Mouse (Mus musculus) lung, postnatal 0 days (tissue): Measurements from ENCODE around the gene Vps16. TPM values are rescaled to one million over a fixed set of nuclear protein-coding genes. Genes with fewer than 3 reads are reported as not detected.
A peak's percentile ranks its signal among the peaks of the same experiment; 100 is the strongest.

Experiments
- ATAC-seq: fragments of 200-750 bp; cut with Nextera tagmentation; 2 replicates; pipeline ENCODE4 v1.8.0; 2017; ENCODE audit warnings: moderate library complexity
- DNase-seq: peaks from one replicate; pipeline ENCODE4 v3.0.0-alpha.2; 2016; ENCODE audit warnings: low spot score
- H3K27ac ChIP-seq: fragments of 300-500 bp; sonication (generic); 2 replicates; pipeline ENCODE4 v1.5.1; 2014; ENCODE audit warnings: antibody characterized with exemption, mild to moderate bottlenecking, low read length, mixed read lengths
- H3K27me3 ChIP-seq: fragments of 300-500 bp; sonication (generic); replicated peaks from 2 replicates; pipeline ENCODE4 v1.6.1; 2014; ENCODE audit warnings: low read length, mixed read lengths; ENCODE audit not compliant: insufficient read depth
- H3K36me3 ChIP-seq: fragments of 300-500 bp; sonication (generic); 2 replicates; pipeline ENCODE4 v1.6.1; 2014; ENCODE audit warnings: low read length, mixed read lengths; ENCODE audit not compliant: insufficient read depth
- H3K4me1 ChIP-seq: fragments of 300-500 bp; sonication (generic); 2 replicates; pipeline ENCODE4 v1.6.1; 2014; ENCODE audit warnings: antibody characterized with exemption, low read depth, low read length, mixed read lengths; ENCODE audit not compliant: insufficient read depth
- H3K4me2 ChIP-seq: fragments of 300-500 bp; sonication (generic); replicated peaks from 2 replicates; pipeline ENCODE4 v1.6.1; 2014; ENCODE audit warnings: low read depth, mild to moderate bottlenecking, low read length, moderate library complexity, mixed read lengths
- H3K4me3 ChIP-seq: fragments of 300-500 bp; sonication (generic); 2 replicates; pipeline ENCODE4 v1.5.1; 2014; ENCODE audit warnings: low read depth, low read length
- H3K9ac ChIP-seq: fragments of 300-500 bp; sonication (generic); replicated peaks from 2 replicates; pipeline ENCODE4 v1.6.1; 2014; ENCODE audit warnings: low read depth, mild to moderate bottlenecking
- H3K9me3 ChIP-seq: fragments of 300-500 bp; sonication (generic); 2 replicates; pipeline ENCODE4 v1.6.1; 2016; ENCODE audit warnings: low read length, mixed read lengths
- CTCF ChIP-seq: IDR thresholded peaks from 2 replicates; pipeline ENCODE4 v1.5.1; 2016; ENCODE audit warnings: antibody characterized with exemption, mild to moderate bottlenecking
- EP300 ChIP-seq: IDR thresholded peaks from 2 replicates; pipeline ENCODE4 v1.6.1; 2016; ENCODE audit warnings: antibody characterized with exemption, mild to moderate bottlenecking, control low read depth
- WGBS: fragments of 180-500 bp; shearing (Covaris S2); extraction: QIAGEN DNeasy Blood & Tissue Kit; methylation state at CpG from one replicate; pipeline ENCODE4 v1.1.7; 2014; 5-methylcytosine and 5-hydroxymethylcytosine counted together
- polyA plus RNA-seq: library from polyadenylated mRNA; unstranded; fragments of >200 nt; fragmentation: Nextera tagmentation; extraction: Ambion mirVana; gene quantifications from 2 replicates; pipeline ENCODE4 v1.2.1, GENCODE M21; 2015

Vps16 gene
- polyA plus RNA-seq, 1 experiment from 2014 or later = 47.0 TPM

DNA sequence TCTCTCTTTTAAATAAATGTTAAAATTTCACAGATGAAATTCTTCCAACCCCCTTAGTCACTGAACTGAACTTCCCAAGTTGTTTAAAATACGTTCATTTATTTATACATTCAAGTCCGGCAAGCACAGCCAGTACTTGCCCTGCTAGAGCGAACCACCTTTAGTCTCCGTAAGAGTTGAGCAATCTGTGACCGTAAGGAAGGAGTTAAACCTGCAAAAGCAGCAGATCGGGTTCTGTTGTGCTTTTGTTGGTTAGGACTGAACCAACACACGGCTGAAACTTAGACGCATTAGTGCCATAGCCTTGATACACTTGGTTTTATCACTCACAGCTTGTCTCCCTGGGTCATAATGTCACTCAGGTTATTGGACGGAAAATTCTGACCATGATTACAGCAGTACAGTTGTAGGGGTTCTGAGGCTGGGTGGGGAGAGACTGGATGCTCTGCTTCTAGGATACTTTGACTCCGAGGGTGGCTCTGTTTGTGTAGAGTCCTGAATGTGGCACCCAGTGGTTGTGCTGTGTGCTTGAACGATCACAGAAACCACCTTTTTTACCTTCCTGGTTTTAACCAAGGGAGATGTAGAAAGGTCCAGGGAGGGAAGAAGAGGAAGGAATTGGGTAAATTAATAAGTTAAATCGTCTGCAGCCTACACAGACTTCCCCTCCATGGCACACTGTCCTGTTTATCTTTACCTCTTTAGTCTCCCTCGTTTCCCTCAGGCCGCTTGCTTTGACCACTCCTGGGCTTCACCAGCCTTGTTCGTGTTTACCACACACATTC lies 37.3 kb downstream of the Vps16 start:
- H3K9ac ChIP-seq = no peak overlapping the region
- no peaks in the 10 kb centered on the region for H3K36me3 ChIP-seq
- no peaks in the 10 kb centered on the region for H3K4me1 ChIP-seq
- TF ChIP-seq CTCF (no peak), EP300 (no peak)
- 52% methylated on average over 15 of the region's 15 CpGs for WGBS
- H3K9me3 ChIP-seq = no peaks in the 10 kb centered on the region
- H3K27me3 ChIP-seq = no peaks in the 10 kb centered on the region
- ATAC-seq (no peak), DNase-seq (no peak)
- no peak overlapping the region for H3K4me2 ChIP-seq
- H3K4me3 ChIP-seq = no peak overlapping the region
- H3K27ac ChIP-seq = no peak overlapping the region

DNA sequence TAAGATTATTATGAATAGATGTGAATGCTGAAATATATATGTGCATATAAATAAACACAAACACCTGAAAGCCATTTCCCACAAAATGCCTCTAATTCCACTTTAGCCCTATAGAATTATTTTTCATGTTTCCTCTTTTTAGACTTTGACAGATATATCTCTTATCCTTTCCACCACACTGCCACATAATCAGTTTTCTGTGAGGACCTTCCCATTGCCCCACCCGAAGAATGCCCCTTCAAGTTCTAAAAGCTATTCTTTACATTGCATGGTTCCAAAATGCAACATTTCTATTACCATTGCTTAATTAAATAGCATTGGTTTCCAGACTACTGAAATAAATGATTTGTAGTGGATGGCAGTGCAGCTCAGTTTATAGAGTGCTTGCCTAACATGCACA lies 42.3 kb downstream of the Vps16 start:
- Histone ChIP-seq H3K36me3 (no peaks in the 10 kb centered on the region), H3K27ac (no peak overlapping the region), H3K9ac (no peak overlapping the region), H3K4me1 (no peaks in the 10 kb centered on the region), H3K27me3 (no peaks in the 10 kb centered on the region), H3K9me3 (no peaks in the 10 kb centered on the region), H3K4me3 (no peak overlapping the region), H3K4me2 (no peak overlapping the region)
- WGBS = 77% methylated on average over 1 of the region's 1 CpGs
- TF ChIP-seq EP300 = no peak
- no peak for TF ChIP-seq CTCF
- ATAC-seq (no peak), DNase-seq (no peak)

DNA sequence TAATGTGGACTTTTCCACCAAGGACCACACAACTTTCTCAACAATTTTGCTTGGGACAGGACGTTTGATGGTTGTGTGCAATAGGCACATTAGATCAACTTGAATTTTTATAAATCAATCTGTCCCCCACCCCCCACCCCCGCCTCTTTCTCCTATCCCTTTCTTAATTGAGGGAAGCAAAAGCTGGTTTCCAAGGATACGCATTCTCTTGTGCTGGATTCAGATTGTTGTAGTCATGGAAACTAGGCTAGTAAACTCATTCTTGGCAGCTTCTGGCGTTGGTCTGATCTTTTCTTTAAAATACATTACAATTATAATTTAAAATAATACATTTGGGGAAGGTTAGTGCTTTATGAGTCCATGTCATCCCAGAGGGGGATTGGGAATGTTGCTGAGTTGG lies 45.2 kb downstream of the Vps16 start:
- H3K4me1 ChIP-seq = no peaks in the 10 kb centered on the region
- H3K4me2 ChIP-seq = no peak overlapping the region
- no peak overlapping the region for H3K27ac ChIP-seq
- ATAC-seq (no peak), DNase-seq (peak; percentile 19)
- no peaks in the 10 kb centered on the region for H3K9me3 ChIP-seq
- no peak overlapping the region for H3K4me3 ChIP-seq
- TF ChIP-seq EP300 = no peak
- no peak for TF ChIP-seq CTCF
- no peaks in the 10 kb centered on the region for H3K36me3 ChIP-seq
- no peaks in the 10 kb centered on the region for H3K27me3 ChIP-seq
- H3K9ac ChIP-seq = no peak overlapping the region
- 57% methylated on average over 4 of the region's 4 CpGs for WGBS

DNA sequence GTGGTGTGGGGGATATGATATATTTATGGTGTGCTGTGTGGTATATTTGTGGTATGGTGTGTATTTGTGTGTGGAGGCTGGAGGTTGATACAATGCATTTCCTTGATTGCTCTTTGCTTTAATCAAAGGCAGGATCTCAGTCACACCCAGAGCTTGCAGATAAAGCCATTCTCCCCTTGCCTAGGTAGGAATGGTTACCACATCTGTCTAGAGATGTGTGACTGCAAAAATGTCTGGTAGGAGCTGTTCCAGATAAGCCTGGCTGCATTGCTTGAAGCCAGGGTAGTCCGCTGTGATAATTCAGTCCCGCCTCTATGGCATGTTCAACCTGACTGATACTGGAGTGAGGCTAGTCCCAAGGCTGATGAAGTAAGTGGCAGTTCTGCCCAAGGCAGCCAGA lies 45.8 kb downstream of the Vps16 start:
- Histone ChIP-seq H3K9me3 (no peaks in the 10 kb centered on the region), H3K36me3 (no peaks in the 10 kb centered on the region), H3K4me1 (no peaks in the 10 kb centered on the region), H3K4me3 (no peak overlapping the region), H3K4me2 (no peak overlapping the region), H3K27ac (no peak overlapping the region), H3K27me3 (no peaks in the 10 kb centered on the region), H3K9ac (no peak overlapping the region)
- ATAC-seq (no peak), DNase-seq (no peak)
- 85% methylated on average over 2 of the region's 2 CpGs for WGBS
- no peak for TF ChIP-seq CTCF
- no peak for TF ChIP-seq EP300

DNA sequence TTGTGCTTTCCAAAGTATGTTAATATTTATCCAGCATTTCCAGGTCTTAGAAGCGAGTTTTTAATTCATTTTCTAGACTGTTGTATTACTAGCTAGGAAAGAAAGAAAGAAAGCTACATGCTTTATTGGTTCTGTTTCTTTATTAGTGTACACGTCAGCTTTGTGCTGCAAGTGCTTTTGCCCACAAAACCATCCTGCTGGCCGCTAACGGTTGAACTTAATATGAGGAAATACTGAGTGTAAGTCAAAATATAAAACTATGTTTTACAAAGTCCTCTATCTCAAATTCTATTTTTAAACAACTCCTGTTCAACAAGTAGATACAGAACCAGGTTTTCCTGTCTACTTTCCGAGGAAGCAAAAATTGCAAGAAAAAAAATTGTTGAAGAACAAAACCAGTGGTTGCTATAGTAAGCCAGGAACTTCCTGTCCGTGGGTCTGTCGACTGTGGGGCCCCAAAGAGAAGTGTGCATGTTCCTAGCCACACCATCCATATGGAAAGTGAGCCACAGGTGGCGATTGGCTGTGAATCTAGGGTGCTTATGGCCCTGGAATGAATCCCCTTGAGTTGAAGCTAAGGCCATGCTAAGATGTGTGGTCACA lies 48.9 kb downstream of the Vps16 start:
- ATAC-seq (no peak), DNase-seq (no peak)
- TF ChIP-seq CTCF (no peak), EP300 (no peak)
- no peaks in the 10 kb centered on the region for H3K9me3 ChIP-seq
- H3K36me3 ChIP-seq = no peaks in the 10 kb centered on the region
- no peaks in the 10 kb centered on the region for H3K4me1 ChIP-seq
- no peak overlapping the region for H3K9ac ChIP-seq
- no peak overlapping the region for H3K4me2 ChIP-seq
- WGBS = 58% methylated on average over 8 of the region's 8 CpGs
- no peaks in the 10 kb centered on the region for H3K27me3 ChIP-seq
- no peak overlapping the region for H3K27ac ChIP-seq
- no peak overlapping the region for H3K4me3 ChIP-seq

DNA sequence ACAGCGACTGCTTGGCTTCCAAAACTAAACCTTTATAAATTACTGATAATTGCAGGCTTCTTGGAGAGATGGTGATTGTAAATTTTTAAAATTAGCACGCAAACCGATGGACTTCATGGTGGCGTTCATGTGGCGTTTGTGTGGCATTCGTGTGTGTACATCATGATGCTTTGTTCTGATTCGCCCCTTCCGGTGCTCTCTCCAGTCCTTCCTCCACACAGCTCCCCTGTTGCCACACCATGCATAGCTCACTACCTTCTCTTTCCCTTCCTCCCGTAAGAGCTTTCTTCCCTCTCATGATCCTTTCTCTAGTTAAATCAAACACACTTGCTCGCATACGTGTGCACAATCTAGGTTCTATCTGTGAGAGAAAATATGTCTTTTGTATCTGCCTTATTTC lies 51.6 kb downstream of the Vps16 start:
- Histone ChIP-seq H3K9me3 (no peaks in the 10 kb centered on the region), H3K27ac (no peak overlapping the region), H3K4me3 (no peak overlapping the region), H3K36me3 (no peaks in the 10 kb centered on the region), H3K27me3 (no peaks in the 10 kb centered on the region), H3K9ac (no peak overlapping the region), H3K4me1 (no peaks in the 10 kb centered on the region), H3K4me2 (no peak overlapping the region)
- 89% methylated on average over 11 of the region's 11 CpGs for WGBS
- ATAC-seq (no peak), DNase-seq (no peak)
- no peak for TF ChIP-seq EP300
- no peak for TF ChIP-seq CTCF
